Mouse (Mus musculus): ENCODE data around the gene Nedd9.

The Nedd9 gene

DNA sequence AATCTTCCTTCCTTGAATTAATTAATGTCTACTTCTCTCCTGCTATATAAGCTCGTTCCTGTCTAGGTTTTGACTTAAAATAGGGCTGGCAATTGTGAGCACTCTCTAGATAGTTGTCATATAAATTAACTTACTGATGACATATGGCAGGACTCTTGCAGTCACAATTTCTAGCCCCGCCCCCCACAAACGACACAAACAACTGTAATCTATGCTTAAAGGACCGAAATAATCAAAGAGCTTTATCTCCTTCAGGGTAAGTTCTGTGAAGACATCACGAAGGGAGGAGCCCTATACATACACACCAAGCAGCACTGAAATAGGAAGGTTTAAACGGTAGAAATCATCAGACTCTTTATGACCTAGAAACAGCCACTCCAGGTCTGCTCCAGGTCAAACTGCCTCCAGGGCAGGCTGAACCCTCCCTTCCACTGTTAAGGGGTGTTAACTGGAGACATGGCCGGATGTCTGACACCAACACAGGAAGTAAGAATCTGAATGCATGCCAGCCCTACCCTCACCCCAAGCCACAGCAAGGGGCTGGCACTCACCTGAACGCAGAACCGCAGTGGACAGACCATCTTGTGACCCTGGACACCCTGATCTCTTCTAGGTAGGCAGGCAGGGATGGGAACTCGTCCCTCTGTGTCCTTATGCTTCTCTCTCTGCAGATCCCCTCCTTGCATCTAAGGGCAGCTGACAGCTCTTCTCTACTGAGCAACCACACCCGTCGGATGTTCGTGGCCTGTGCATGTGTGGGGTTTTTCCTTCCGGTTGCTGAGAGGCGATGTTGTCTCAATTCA is at the start of gene Nedd9:
Gene Nedd9 (minus strand): TSS at position 757 of the 803 bp plus-strand sequence.
- in situ Hi-C loops (cut with MboI): no loop called here

- in situ Hi-C loops (cut with MboI): no loop called here
These were observed 45.5 kb upstream of the Nedd9 start for GRCm38 (mm10) chr13:41532625-41533024.

DNA sequence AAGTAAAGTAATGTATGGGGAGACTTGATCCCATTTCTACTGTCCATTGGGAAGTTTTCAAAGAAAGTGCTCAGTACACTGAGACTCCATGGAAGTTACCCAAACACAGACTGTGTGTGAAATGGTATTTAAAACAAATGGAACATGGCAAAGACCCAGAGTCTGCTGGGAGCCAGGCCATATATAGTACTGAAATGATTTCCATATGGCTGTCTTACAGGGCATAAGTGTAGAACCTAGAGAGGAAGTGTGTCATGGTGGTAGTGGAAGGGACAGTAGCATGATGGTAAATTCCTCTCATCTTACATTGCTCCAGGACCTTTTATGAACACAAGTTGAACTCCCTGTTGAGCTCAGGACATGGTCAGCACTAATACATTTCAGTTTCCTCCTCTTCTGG is 43.2 kb upstream of the Nedd9 start:
- in situ Hi-C loops (cut with MboI): no loop called here

DNA sequence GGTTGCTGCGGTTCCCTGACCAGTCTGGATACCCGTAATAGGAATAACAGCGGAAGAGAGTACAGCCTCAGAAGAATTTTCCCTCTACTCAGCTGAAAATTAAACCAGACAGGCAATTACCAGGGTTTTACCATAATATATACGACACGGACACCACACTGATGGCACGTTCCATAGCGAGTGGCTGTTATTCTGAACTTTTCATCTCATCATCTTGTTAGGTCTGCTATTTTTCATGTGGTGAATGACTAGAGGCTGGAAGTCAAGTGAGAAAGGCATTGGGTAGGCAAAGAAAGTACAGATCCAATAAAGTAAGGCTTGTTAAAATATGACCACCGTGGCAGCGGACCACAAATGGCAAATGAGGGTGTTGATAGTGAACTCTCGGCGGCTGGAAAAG is 37.0 kb upstream of the Nedd9 start:
- in situ Hi-C loops (cut with MboI): no loop called here

- in situ Hi-C loops (cut with MboI): no loop called here
These were observed 34.1 kb upstream of the Nedd9 start for GRCm38 (mm10) chr13:41521296-41521695.

- in situ Hi-C loops (cut with MboI): no loop called here
These were observed 33.5 kb upstream of the Nedd9 start for GRCm38 (mm10) chr13:41520549-41521161.

- in situ Hi-C loops (cut with MboI): no loop called here
These were observed 32.6 kb upstream of the Nedd9 start for GRCm38 (mm10) chr13:41519792-41520191.

DNA sequence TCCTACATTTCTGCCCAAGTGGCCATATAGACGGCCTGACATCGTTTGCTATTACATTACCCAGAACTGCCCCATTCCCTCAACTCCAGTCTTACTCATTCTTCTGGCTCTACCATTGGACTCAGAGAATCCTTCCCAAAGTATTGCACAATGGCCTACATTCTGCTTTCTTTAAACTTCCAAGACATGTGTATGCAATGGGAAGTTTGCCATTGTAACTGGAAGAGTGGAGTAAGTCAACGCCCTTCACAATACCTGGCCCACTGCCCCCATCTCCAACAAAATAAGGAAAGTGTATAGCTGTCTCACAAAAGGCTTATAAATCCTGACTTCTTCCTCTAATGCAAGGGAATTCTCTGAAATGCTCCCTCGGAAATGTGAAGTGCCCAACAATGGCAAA is 30.0 kb upstream of the Nedd9 start:
- in situ Hi-C loops (cut with MboI): no loop called here

GRCm38 (mm10) chr13:41515749-41516148 is 28.6 kb upstream of the Nedd9 start:
- in situ Hi-C loops (cut with MboI): no loop called here

GRCm38 (mm10) chr13:41514918-41515317 is 27.8 kb upstream of the Nedd9 start:
- in situ Hi-C loops (cut with MboI): no loop called here

GRCm38 (mm10) chr13:41513456-41513855 is 26.3 kb upstream of the Nedd9 start:
- in situ Hi-C loops (cut with MboI): no loop called here

DNA sequence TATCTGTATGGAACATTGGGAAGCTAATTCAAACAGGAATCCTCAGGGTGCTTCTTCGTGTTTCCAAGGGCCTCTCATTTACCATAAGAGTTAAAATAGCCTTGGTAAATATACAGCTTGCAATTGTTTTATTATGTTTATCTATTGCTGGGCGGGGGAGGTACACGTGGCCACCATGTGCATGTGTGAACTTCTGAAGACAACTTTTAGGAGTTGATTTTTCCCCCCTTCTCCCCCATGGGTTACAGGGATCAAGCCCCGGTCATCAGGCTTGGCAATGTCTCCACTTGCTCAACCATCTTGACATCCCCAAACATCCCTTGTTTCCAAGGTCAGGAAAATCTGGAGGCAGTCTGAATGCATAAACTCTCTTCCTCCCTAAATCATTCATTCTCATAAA is 25.1 kb upstream of the Nedd9 start:
- in situ Hi-C loops (cut with MboI): no loop called here

- in situ Hi-C loops (cut with MboI): no loop called here
These were observed 23.7 kb upstream of the Nedd9 start for GRCm38 (mm10) chr13:41510631-41511419.

DNA sequence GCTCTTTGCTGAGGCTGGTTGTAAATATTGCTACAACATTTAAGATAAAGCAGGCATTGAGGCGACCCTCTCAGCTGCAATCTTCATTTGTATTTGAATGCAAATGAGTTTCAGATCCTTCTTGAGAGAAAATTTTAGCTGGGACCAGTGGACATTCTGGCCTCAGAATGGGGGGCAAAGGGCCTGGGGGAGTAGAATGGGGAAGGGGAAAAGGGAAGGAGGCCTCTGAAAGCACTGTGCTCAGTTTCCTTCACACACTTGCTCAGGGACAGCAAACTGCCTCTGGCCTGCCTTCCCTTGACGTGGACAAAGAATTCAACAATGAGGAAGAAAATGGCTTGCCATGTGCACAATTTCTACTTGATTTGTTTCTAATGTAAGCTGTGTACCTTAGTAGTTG is 18.4 kb upstream of the Nedd9 start:
- in situ Hi-C loops (cut with MboI): no loop called here

DNA sequence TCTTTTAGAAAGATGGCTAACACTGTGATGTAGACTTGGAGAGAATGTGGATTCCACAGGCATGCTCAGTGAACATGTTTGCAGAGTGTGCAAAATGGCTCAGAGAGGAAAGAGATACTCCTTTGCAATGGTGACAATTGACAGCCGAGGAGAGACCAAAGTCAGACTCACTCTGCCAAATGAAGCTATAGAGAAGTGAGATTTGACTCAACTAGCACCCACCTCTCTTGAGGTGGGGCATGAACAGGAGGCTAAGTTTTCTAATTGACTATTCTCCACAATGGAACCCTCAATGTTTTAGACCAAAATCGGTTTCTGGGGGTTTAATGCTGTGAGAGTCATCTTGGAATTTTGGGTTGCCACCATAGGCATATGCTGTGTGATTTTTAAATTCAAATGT is 17.8 kb upstream of the Nedd9 start:
- in situ Hi-C loops (cut with MboI): no loop called here

- in situ Hi-C loops (cut with MboI): no loop called here
These were observed 17.3 kb upstream of the Nedd9 start for GRCm38 (mm10) chr13:41504448-41504847.

GRCm38 (mm10) chr13:41502917-41503301 is 15.7 kb upstream of the Nedd9 start:
- in situ Hi-C loops (cut with MboI): no loop called here

- in situ Hi-C loops (cut with MboI): no loop called here
These were observed 15.2 kb upstream of the Nedd9 start for GRCm38 (mm10) chr13:41502136-41502916.

- in situ Hi-C loops (cut with MboI): no loop called here
These were observed 13.6 kb upstream of the Nedd9 start for GRCm38 (mm10) chr13:41500793-41501192.

DNA sequence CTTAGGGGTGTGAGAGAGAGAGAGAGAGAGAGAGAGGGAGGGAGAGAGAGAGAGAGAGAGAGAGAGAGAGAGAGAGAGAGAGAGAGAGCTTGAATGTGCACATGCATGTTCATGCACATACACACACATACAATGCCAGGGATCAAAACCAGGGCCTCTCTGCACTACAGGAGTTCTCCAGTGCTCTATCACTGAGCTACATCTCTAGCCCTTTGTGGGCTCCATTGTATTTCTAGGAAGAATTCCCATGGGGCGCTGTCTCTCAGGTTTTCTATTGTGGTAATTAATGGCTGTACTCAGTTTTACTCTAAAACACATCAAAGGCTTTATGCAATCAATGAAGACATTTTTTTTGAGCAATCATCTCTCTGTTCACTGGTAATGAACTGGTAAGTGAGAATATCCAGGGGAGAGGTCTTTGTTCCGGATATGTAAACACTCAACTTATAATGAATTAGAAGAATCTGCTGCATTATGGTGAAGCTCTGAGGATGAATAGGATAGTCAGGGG is 11.5 kb upstream of the Nedd9 start:
- in situ Hi-C loops (cut with MboI): no loop called here

GRCm38 (mm10) chr13:41494681-41495080 is 7.5 kb upstream of the Nedd9 start:
- in situ Hi-C loops (cut with MboI): no loop called here

All from mature B cell (primary cell).